Mouse (Mus musculus) adrenal gland, postnatal 25 days (tissue): ENCODE measurements around the gene Chst2. TPM values are rescaled to one million over a fixed set of nuclear protein-coding genes. Genes with fewer than 3 reads are reported as not detected.

Source experiments
- DNase-seq: peaks from one replicate; pipeline ENCODE4 v3.0.0; 2021; ENCODE audit warnings: mixed read lengths
- total RNA-seq: library from RNA; stranded (reverse); gene quantifications from 2 replicates; pipeline ENCODE4 v1.2.3, GENCODE M21; 2021

The Chst2 gene
- total RNA-seq, 1 experiment from 2014 or later: 51.1 TPM

- no peak for DNase-seq
These were observed 40.6 kb downstream of the Chst2 start for GRCm38 (mm10) chr9:95365882-95366281.

- no peak for DNase-seq
These were observed 52.6 kb downstream of the Chst2 start for GRCm38 (mm10) chr9:95353829-95354391.

GRCm38 (mm10) chr9:95351968-95352367, 54.6 kb downstream of the Chst2 start:
- no peak for DNase-seq

GRCm38 (mm10) chr9:95350550-95350949, 56.0 kb downstream of the Chst2 start:
- no peak for DNase-seq

Other genes starting within 250 kb of the Chst2 start
- 63.2 and 63.6 TPM in 2 replicates for gene U2surp, start 105.3 kb upstream of the Chst2 start, total RNA-seq
- gene Paqr9, start 152.9 kb upstream of the Chst2 start, total RNA-seq: 6.8 and 8.6 TPM in 2 replicates
- 2.2 and 3.2 TPM in 2 replicates for gene Pcolce2, start 230.9 kb upstream of the Chst2 start, total RNA-seq